Mouse (Mus musculus) ES-Bruce4 (cell line): Measurements from ENCODE around the gene Scpep1.

Experiments
- CTCF ChIP-seq: IDR thresholded peaks from one replicate; pipeline ENCODE4 v1.8.1; 2011; ENCODE audit warnings: low read depth, low read length
- EP300 ChIP-seq: IDR thresholded peaks from 2 replicates; pipeline ENCODE4 v1.6.1; 2011; ENCODE audit warnings: low read depth, low read length; ENCODE audit not compliant: insufficient read depth
- POLR2A ChIP-seq: IDR thresholded peaks from one replicate; pipeline ENCODE4 v1.8.1; 2011; ENCODE audit warnings: low read length; ENCODE audit not compliant: insufficient read depth

DNA sequence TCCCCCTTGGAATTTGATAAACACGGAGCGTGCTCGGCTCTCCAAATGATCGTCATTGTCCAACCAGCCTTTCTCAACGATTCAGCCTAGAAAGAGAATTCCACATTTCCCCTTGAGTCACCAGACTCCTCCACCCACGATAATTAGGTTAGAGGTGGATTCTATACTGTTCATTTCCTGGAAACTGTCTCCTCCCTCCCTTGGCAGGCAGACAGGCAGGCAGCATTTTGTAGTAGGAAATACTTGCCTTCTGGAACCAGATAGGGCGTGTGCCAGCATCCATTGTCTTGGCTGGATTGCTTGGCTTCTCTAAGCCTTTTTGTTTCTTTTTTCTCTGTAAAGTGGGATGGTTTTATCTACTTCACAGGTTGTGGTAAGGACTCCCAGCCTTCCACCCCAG is 41.2 kb upstream of the Scpep1 start:
- TF ChIP-seq POLR2A (no peak), CTCF (no peak), EP300 (no peak)
